Mouse (Mus musculus): Measurements from ENCODE around the gene Casc4. TPM values are rescaled to one million over a fixed set of nuclear protein-coding genes. Genes with fewer than 3 reads are reported as not detected.
A peak's percentile ranks its signal among the peaks of the same experiment; 100 is the strongest.

Casc4 gene
- 26.0 and 26.2 TPM in 2 replicates for polyA plus RNA-seq (2015; fragmentation: Nextera tagmentation; extraction: Ambion mirVana)

DNA sequence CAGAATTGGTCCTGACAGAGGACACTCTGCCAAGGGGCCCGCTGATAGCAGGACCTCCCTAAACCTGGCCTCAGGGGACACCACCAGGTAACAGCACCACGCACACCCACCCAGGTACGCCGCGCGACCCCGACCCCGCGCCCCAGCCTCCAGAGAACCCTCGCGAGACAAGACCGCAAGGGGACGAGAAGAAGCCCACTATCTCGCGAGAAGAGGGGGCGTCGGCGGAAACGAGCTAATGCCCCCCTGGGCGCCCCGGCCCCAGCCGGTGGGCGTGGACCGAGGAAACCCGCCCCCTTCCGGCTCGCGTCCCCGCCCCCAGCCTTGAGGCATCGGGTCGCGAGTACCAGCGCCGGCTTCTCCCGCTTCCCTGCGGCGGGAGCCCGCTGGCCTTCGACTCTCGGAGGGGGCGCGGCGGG, at the start of gene Casc4:
Gene Casc4 (plus strand): TSS at position 339 of the 419 bp plus-strand sequence.
- H3K9me3 ChIP-seq: no peaks in the 10 kb centered on the region
- peak within 1 kb of the TSS; percentile 91 for H3K4me3 ChIP-seq (replicated peaks)
- WGBS: under 1% methylated on average over 41 of the region's 43 CpGs
- peaks cover 61% of the 10 kb centered on the region for H3K27me3 ChIP-seq
- H3K4me1 ChIP-seq (replicated peaks): peaks cover 26% of the 10 kb centered on the region
- no peaks in the 10 kb centered on the region for H3K36me3 ChIP-seq
- peak within 1 kb of the TSS; percentile 94 for H3K9ac ChIP-seq (replicated peaks)
- H3K27ac ChIP-seq: peak within 1 kb of the TSS; percentile 89
- peak within 1 kb of the TSS; percentile 80 for H3K4me2 ChIP-seq (replicated peaks)
- ATAC-seq: peak; percentile 93

DNA sequence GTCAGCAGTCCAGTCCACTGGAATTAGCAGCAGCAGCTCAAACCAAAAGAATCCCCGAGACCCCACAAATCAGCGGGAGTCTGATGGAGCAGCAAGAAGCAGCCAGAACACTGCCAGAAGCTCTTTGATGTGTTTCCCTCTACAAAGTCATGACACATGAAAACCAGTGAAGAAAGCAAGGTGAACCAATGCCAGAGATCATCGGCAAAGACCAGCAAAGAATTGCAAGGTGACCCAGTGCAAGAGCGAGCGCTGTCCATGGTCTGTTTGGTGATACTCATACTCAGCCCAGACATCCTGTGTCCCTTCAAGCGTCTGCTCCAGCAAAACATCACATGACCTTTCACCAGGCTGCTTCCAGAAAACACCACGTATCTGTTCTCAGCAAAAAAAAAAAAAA, 45.0 kb upstream of the Casc4 start:
- H3K27me3 ChIP-seq: no peaks in the 10 kb centered on the region
- H3K9me3 ChIP-seq: no peaks in the 10 kb centered on the region
- no peak overlapping the region for H3K9ac ChIP-seq (replicated peaks)
- no peak overlapping the region for H3K27ac ChIP-seq
- no peak overlapping the region for H3K4me2 ChIP-seq (replicated peaks)
- H3K4me1 ChIP-seq (replicated peaks): no peaks in the 10 kb centered on the region
- H3K36me3 ChIP-seq: no peaks in the 10 kb centered on the region
- no peak for ATAC-seq
- H3K4me3 ChIP-seq (replicated peaks): no peak overlapping the region
- 89% methylated on average over 7 of the region's 7 CpGs for WGBS

DNA sequence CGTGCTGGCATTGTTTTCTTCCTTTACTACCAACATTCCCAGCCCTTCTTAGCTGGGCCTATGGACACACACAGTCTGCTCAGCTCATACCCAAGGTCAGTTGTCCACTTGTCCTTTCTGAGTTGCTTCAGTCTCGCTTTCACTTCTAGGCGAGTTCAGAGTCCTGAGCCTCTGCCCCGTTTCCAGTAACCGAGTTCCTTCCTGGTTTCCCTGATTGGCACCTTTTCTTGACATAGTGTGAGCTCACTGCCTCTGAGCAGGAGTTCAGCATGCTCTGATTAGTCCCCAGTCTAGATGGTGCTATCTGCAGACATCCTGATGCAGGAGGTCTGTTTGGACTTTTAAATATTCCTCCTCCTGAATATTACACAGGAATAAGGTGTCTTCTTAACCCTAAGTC, 42.1 kb upstream of the Casc4 start:
- Histone ChIP-seq H3K4me2 (replicated peaks) (no peak overlapping the region), H3K9me3 (no peaks in the 10 kb centered on the region), H3K9ac (replicated peaks) (no peak overlapping the region), H3K4me3 (replicated peaks) (no peak overlapping the region), H3K4me1 (replicated peaks) (no peaks in the 10 kb centered on the region), H3K27me3 (no peaks in the 10 kb centered on the region), H3K27ac (no peak overlapping the region), H3K36me3 (no peaks in the 10 kb centered on the region)
- WGBS: 79% methylated on average over 5 of the region's 5 CpGs
- ATAC-seq: no peak

DNA sequence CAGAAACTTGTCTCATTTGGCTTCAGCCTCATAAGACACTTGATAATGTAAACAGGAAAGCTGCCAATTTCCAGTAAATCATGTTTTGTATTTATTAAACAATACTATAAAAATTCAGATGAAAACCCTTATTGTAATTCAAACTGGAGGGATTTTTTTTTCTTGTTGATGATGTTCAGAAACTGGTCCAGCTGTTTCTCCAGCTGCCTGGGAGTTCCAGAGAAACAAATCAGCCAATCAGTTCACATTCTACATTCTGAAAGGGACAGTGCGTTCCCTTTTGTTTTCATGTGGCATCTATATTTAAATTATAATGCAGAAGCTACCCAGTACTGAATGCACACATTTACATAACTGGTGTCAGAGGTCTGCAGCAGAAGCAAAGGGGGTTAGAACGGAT, 40.6 kb upstream of the Casc4 start:
- Histone ChIP-seq H3K4me3 (replicated peaks) (no peak overlapping the region), H3K9ac (replicated peaks) (no peak overlapping the region), H3K4me2 (replicated peaks) (no peak overlapping the region), H3K36me3 (no peaks in the 10 kb centered on the region), H3K27me3 (no peaks in the 10 kb centered on the region), H3K4me1 (replicated peaks) (no peaks in the 10 kb centered on the region), H3K27ac (no peak overlapping the region), H3K9me3 (no peaks in the 10 kb centered on the region)
- 35% methylated on average over 2 of the region's 2 CpGs for WGBS
- ATAC-seq: no peak

DNA sequence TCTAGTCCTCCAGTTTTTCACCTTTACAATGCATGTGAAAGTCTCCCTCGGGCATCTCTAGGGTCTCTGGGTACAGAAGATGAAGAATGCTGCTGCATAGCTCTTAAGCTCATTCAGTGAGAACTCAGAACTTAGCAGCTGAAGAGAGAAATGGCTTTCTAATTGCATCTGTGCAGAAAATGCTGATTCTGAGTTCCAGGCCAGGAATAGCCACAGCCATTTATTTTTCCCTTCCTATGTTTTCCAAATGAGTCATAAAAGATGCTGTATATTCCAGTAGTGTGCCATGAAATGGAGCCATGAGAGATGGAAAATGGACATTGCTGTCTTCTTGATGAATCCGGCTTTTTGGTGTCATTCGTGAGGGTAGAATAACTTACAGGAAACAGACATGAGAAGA, 38.4 kb upstream of the Casc4 start:
- Histone ChIP-seq H3K36me3 (no peaks in the 10 kb centered on the region), H3K4me3 (replicated peaks) (no peak overlapping the region), H3K9me3 (no peaks in the 10 kb centered on the region), H3K4me2 (replicated peaks) (no peak overlapping the region), H3K9ac (replicated peaks) (no peak overlapping the region), H3K27me3 (no peaks in the 10 kb centered on the region), H3K4me1 (replicated peaks) (no peaks in the 10 kb centered on the region), H3K27ac (no peak overlapping the region)
- no peak for ATAC-seq
- 91% methylated on average over 3 of the region's 3 CpGs for WGBS

DNA sequence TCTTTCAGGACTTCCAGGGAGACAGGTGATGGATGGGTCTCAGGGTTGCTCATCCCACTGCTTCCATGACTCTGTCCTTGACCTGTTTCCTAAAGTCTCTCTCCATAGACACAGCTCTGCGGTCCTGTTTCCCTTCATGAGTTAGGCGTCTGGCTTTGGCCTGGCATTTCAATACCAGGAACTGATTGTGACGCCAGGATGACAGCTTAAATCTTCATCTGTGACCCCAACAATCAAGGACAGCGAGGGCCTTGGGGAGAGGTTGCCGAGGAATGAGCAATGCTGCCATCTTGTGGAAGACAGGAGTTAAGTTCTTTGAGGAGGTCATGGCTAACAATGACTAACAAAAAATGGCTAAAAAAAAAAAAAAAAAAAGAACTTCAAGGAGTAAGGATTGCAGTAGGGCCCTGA, 34.3 kb upstream of the Casc4 start:
- ATAC-seq: peak; percentile 60; the same call in 1 of the 2 replicates
- Histone ChIP-seq H3K4me1 (replicated peaks) (no peaks in the 10 kb centered on the region), H3K9ac (replicated peaks) (no peak overlapping the region), H3K27me3 (peaks cover 3% of the 10 kb centered on the region), H3K9me3 (no peaks in the 10 kb centered on the region), H3K36me3 (no peaks in the 10 kb centered on the region), H3K4me2 (replicated peaks) (no peak overlapping the region), H3K4me3 (replicated peaks) (no peak overlapping the region), H3K27ac (no peak overlapping the region)
- 7% methylated on average over 5 of the region's 5 CpGs for WGBS

DNA sequence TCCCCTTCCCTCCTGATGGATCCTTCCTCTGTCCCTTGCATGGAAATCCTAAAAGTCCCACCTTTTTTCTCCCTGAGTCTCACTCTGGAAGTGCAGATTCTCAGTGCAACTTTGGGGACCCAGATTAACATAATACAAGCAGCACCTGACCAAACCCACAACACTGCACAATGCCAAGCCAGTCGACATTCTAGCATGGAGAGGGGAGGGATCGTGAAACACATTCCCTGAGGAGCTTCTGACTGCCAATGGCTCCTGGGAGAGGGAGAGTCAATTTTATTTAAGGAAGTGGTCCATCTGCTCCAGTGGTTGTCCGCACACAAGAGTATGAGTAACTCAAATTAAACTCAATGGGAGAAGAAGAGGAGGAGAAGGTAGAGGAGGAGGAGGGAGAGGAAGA, 31.8 kb upstream of the Casc4 start:
- Histone ChIP-seq H3K4me1 (replicated peaks) (no peaks in the 10 kb centered on the region), H3K27me3 (peaks cover 3% of the 10 kb centered on the region), H3K9me3 (no peaks in the 10 kb centered on the region), H3K9ac (replicated peaks) (no peak overlapping the region), H3K4me2 (replicated peaks) (no peak overlapping the region), H3K36me3 (no peaks in the 10 kb centered on the region), H3K27ac (no peak overlapping the region), H3K4me3 (replicated peaks) (no peak overlapping the region)
- no peak for ATAC-seq
- WGBS: 36% methylated on average over 3 of the region's 3 CpGs

DNA sequence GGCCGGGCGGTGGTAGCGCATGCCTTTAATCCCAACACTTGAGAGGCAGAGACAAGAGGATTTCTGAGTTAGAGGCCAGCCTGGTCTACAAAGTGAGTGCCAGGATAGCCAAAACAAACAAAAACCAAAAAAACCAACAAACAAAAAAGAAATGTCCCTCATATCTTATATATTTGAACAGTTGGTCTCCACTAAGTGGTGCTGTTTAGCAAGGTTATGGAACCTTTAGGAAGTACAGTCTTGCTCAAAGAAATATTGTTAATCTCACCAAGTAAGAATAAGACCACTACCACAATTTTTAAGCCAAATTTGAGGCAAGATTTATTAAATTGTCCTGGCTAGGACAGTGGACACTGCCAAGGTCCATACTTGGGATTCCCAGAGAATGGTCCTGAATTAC, 25.3 kb upstream of the Casc4 start:
- Histone ChIP-seq H3K27ac (no peak overlapping the region), H3K9ac (replicated peaks) (no peak overlapping the region), H3K36me3 (no peaks in the 10 kb centered on the region), H3K9me3 (no peaks in the 10 kb centered on the region), H3K4me1 (replicated peaks) (no peaks in the 10 kb centered on the region), H3K4me2 (replicated peaks) (no peak overlapping the region), H3K27me3 (peaks cover 5% of the 10 kb centered on the region; the same call in 1 of the 2 replicates), H3K4me3 (replicated peaks) (no peak overlapping the region)
- 97% methylated on average over 3 of the region's 3 CpGs for WGBS
- no peak for ATAC-seq

DNA sequence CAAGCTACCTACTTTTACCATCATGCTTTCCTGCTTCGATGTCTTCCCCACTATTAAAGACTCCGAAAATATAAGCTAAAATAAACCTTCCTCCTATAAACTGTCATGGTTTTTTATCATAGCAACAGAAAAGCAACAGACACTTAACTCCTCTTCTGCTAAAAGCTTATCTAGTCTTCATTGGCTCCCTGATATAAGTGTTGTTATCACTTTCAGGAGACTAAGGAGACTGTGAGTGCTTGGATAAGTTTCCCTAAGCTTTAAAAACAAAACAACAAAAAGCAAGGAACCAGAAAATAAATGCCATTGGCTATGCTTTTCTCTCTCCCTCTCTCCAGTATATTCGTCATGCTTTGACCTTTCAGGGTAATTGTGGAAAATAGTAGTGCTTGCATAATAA, 24.5 kb upstream of the Casc4 start:
- H3K27me3 ChIP-seq: 0 out of 2 replicates have a peak, but pooled peaks cover 5% of the 10 kb centered on the region
- no peak overlapping the region for H3K9ac ChIP-seq (replicated peaks)
- ATAC-seq: no peak
- H3K4me1 ChIP-seq (replicated peaks): no peaks in the 10 kb centered on the region
- H3K4me2 ChIP-seq (replicated peaks): no peak overlapping the region
- no peaks in the 10 kb centered on the region for H3K36me3 ChIP-seq
- no peaks in the 10 kb centered on the region for H3K9me3 ChIP-seq
- H3K4me3 ChIP-seq (replicated peaks): no peak overlapping the region
- WGBS: 83% methylated on average over 3 of the region's 3 CpGs
- no peak overlapping the region for H3K27ac ChIP-seq

DNA sequence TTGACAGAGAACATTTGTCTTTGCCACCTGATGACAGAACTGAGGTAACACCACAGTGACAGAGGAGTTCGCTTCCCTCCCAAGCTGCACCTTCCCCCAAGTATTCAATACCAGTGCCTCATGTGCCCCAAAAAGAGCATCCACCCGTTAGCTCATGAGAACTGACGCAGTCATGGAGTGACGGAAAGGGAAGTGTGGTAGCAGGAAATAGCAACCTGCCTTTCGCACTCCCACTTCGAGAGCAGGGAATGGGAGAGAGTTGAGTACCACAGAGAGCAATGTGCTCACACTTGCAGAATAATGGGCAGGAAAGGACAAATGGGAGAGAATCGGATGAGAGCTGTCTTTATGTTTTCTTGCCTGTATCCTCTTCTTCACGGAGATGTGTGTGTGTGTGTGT, 20.7 kb upstream of the Casc4 start:
- 81% methylated on average over 8 of the region's 8 CpGs for WGBS
- no peak for ATAC-seq
- peaks cover 17% of the 10 kb centered on the region for H3K27me3 ChIP-seq
- H3K4me2 ChIP-seq (replicated peaks): no peak overlapping the region
- no peaks in the 10 kb centered on the region for H3K36me3 ChIP-seq
- H3K9me3 ChIP-seq: no peaks in the 10 kb centered on the region
- H3K4me3 ChIP-seq (replicated peaks): no peak overlapping the region
- no peak overlapping the region for H3K27ac ChIP-seq
- H3K9ac ChIP-seq (replicated peaks): no peak overlapping the region
- H3K4me1 ChIP-seq (replicated peaks): no peaks in the 10 kb centered on the region

DNA sequence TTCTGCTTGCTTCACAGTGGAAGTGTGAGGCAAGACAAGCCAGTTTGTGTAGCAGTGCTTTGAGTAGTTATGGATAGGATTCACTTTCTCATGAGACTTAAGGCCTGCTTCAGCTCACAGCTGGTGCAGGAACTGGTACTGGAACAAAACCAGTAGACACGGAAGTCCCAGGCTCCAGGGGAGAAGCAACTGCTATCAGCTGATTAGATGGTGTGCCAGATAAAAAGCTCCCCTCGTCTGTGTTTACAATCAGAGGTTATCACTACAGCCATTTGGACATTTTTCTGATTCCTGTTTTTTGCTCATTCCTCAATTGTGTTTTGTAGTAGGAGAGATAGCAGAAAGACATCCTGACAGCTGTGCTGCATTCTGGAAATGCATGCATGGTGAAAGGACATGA, 14.7 kb upstream of the Casc4 start:
- H3K9ac ChIP-seq (replicated peaks): no peak overlapping the region
- no peaks in the 10 kb centered on the region for H3K4me1 ChIP-seq (replicated peaks)
- H3K4me3 ChIP-seq (replicated peaks): no peak overlapping the region
- no peak for ATAC-seq
- no peaks in the 10 kb centered on the region for H3K36me3 ChIP-seq
- no peaks in the 10 kb centered on the region for H3K9me3 ChIP-seq
- no peak overlapping the region for H3K27ac ChIP-seq
- peaks cover 55% of the 10 kb centered on the region for H3K27me3 ChIP-seq
- WGBS: 74% methylated on average over 2 of the region's 2 CpGs
- no peak overlapping the region for H3K4me2 ChIP-seq (replicated peaks)

DNA sequence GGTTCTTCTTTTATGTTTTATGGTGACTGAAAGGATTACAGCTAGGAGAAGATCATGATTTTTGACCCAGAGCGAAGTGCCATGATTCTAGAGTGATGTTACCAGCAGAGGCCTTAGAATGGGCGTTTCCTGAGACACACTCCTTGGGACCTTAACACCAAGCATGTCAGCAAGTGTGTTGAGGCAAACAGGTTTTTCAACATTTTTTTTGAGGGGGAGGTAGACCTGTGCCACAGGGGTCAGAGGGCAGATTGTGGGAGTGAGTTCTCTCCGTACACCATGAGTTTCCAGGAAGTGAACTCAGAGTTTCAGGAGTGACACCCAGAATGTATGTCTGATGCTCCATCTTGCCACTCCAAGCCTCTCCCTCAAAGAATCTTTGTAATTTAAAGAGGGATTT, 12.8 kb upstream of the Casc4 start:
- Histone ChIP-seq H3K27ac (no peak overlapping the region), H3K27me3 (peaks cover 71% of the 10 kb centered on the region)
- 88% methylated on average over 3 of the region's 3 CpGs for WGBS

DNA sequence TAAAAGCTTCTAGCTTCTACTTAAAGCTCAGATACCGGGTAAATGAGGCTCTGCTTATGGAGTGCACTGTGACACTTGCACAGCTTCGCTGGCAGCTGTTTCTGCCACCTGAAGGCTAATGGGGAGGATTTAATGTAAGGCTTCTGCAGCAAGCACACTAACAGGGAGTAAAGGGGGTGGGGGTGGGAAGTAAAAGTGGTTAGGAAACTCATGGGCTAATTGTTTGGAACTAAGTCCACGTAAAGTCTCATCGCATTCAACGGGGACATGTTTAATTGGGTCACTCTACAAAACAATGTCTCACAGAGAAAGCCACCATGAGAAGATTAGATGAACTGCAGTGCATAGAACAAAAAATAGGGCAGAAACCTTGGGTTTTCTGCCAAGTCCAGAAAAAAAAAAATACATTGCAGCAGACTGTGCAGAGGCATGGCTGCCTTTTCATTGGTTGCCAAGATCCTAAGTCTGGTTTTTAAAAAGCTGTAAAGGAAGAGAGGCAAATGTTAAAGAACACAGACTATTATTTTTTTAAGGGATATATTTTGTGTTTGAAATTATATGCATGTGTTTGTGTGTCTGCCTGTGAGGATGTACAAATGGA, 7.3 kb upstream of the Casc4 start:
- Histone ChIP-seq H3K4me1 (replicated peaks) (peaks cover 3% of the 10 kb centered on the region; the same call in 1 of the 2 replicates), H3K9me3 (no peaks in the 10 kb centered on the region), H3K27ac (no peak overlapping the region), H3K9ac (replicated peaks) (no peak overlapping the region), H3K36me3 (no peaks in the 10 kb centered on the region), H3K4me2 (replicated peaks) (no peak overlapping the region), H3K4me3 (replicated peaks) (no peak overlapping the region), H3K27me3 (peaks cover 84% of the 10 kb centered on the region)
- no peak for ATAC-seq
- WGBS: 54% methylated on average over 5 of the region's 5 CpGs

More for the DNA sequence above, 12.8 kb upstream of the Casc4 start:
- no peak overlapping the region for H3K9ac ChIP-seq (replicated peaks)
- H3K9me3 ChIP-seq: no peaks in the 10 kb centered on the region
- H3K4me2 ChIP-seq (replicated peaks): no peak overlapping the region
- no peaks in the 10 kb centered on the region for H3K4me1 ChIP-seq (replicated peaks)
- no peak for ATAC-seq
- H3K4me3 ChIP-seq (replicated peaks): no peak overlapping the region
- H3K36me3 ChIP-seq: no peaks in the 10 kb centered on the region
